8 mouse cellular contexts compared by ENCODE assay signal in the genomic region with DNA sequence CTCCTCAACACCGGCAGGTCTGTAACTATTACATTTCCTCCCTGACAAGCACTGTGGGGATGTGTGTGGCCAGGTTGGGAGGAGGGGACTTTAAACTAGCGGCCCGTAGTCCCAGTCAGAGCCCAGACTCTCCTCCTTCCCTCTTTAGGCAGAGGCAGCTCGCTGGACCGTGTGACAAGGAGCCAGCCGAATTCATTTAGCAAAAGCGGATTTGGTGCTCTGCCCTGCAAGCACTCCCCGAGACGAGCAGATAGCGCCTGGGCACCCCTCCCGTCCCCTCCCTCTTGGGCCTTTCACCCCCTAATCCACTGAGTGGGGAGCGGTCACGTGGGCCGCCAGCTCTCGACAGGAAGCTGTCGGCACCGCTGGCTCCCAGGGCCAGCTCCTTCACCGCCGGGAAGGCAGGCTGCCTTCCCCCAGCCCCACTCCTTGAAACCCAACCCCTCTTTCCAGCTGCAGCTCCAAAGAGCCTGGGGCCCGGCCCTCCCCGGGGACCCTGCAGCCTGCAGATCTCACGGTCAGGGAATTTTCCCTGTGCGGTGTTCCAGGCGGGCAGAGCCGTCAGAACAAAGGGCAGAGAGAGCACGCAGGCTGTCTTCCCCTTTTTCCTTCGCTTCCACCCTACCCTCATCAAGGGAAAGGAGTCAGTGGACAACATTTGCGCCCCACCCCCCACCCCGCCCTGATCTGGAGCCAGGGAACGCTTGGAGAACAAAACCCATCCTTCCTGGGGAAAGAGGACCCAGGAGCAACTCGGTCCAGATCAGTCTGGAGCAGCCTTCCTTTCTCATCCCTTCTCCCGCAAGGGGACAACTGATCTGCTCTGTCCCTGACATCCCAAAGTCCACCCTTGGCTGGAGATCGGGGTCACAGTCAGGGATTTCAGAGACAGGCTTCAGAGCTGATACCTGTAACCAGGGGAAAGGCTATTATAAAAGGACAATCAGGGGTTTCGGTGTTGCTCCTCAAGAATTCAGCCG.
A peak's percentile ranks its signal among the peaks of the same experiment; 100 is the strongest.
DNase-seq lines count a peak whose midpoint lies in the region; ATAC-seq and TF ChIP-seq lines count a peak whose summit lies in the region.

No protein-coding gene starts in this region.

- intact Hi-C loops in heart, postnatal 10 days (cut with DNase I) = no loop called here

- TF ChIP-seq CTCF in lung, adult 2 months (IDR thresholded peaks at IDR 0.05; ENCODE audit: insufficient read depth, low read length) = no peak

- H3K27ac ChIP-seq in ES-E14 (ENCODE audit: insufficient read depth, low read depth, low read length, poor library complexity, severe bottlenecking) = no peak overlapping the region
- H3K27ac ChIP-seq in forebrain, embryonic 14.5 days (ENCODE audit: low read depth, low read length) = peak overlapping the region; percentile 67
- peak overlapping the region; percentile 73 for H3K27ac ChIP-seq in neural tube, embryonic 14.5 days (ENCODE audit: low read depth, low read length)

- peak overlapping the region; percentile 76 for H3K4me2 ChIP-seq in forebrain, embryonic 14.5 days (ENCODE audit: low read length)
- peak overlapping the region; percentile 66 for H3K4me2 ChIP-seq in neural tube, embryonic 14.5 days (ENCODE audit: low read depth, low read length)

- 4% methylated on average over 35 of the region's 35 CpGs for WGBS in forebrain, embryonic 14.5 days
- 7% methylated on average over 35 of the region's 35 CpGs for WGBS in lung, adult 2 months
- 3% methylated on average over 35 of the region's 35 CpGs for WGBS in neural tube, embryonic 14.5 days

- peak; percentile 19; the same call in 1 of the 2 replicates for TF ChIP-seq POLR2A in lung, adult 2 months (IDR thresholded peaks at IDR 0.05; ENCODE audit: borderline replicate concordance, extremely low read depth, low read depth, low read length)

- H3K9ac ChIP-seq in ES-E14 (ENCODE audit: insufficient read depth, low read depth, low read length, poor library complexity, severe bottlenecking) = peak overlapping the region; percentile 9
- H3K9ac ChIP-seq in forebrain, embryonic 14.5 days (ENCODE audit: low read length) = peak overlapping the region; percentile 78
- peak overlapping the region; percentile 74 for H3K9ac ChIP-seq in neural tube, embryonic 14.5 days (replicated peaks; ENCODE audit: low read depth, low read length)

- no peaks in the 10 kb centered on the region for H3K36me3 ChIP-seq in ES-E14 (ENCODE audit: control insufficient read depth, insufficient read depth, low read length, poor library complexity, severe bottlenecking)
- H3K36me3 ChIP-seq in forebrain, embryonic 14.5 days (ENCODE audit: control insufficient read depth, insufficient read depth, low read length) = no peaks in the 10 kb centered on the region
- no peaks in the 10 kb centered on the region for H3K36me3 ChIP-seq in neural tube, embryonic 14.5 days (ENCODE audit: control insufficient read depth, insufficient read depth, low read length)

- peak; percentile 91 for ATAC-seq in forebrain, embryonic 14.5 days
- peak; percentile 81 for ATAC-seq in neural tube, embryonic 14.5 days (ENCODE audit: low read depth)

- H3K4me3 ChIP-seq in ES-E14 (ENCODE audit: insufficient read depth in 1 of 2, low read depth in 1 of 2, low read length in 2 of 2, poor library complexity in 1 of 2, severe bottlenecking in 1 of 2) = peak overlapping the region; percentile 52 to 53
- H3K4me3 ChIP-seq in forebrain, embryonic 14.5 days (ENCODE audit: low read depth, low read length) = peak overlapping the region; percentile 36
- peak overlapping the region; percentile 48 for H3K4me3 ChIP-seq in lung, adult 2 months (replicated peaks; ENCODE audit: extremely low read depth, low read depth, low read length)
- peak overlapping the region; percentile 32 for H3K4me3 ChIP-seq in neural tube, embryonic 14.5 days (ENCODE audit: low read depth, low read length)

- peaks cover 1 to 5% of the 10 kb centered on the region in 2 experiments; a peak in 1 of 4 replicates for H3K4me1 ChIP-seq in ES-E14 (ENCODE audit: control insufficient read depth in 2 of 2, insufficient read depth in 2 of 2, low read length in 2 of 2, poor library complexity in 1 of 2)
- peaks cover 8% of the 10 kb centered on the region; the same call in 1 of the 2 replicates for H3K4me1 ChIP-seq in forebrain, embryonic 14.5 days (ENCODE audit: control insufficient read depth, insufficient read depth, low read length)
- peaks cover 4% of the 10 kb centered on the region; the same call in 1 of the 2 replicates for H3K4me1 ChIP-seq in lung, adult 2 months (ENCODE audit: control insufficient read depth, insufficient read depth, low read length)
- peaks cover 8% of the 10 kb centered on the region for H3K4me1 ChIP-seq in neural tube, embryonic 14.5 days (ENCODE audit: control insufficient read depth, insufficient read depth, low read length)

- in situ Hi-C loops in ES-E14 (cut with MboI; ENCODE audit: low sequenced_read_pairs in 2 of 2, unreplicated experiment in 2 of 2) = no loop called here

- H3K9me3 ChIP-seq in ES-E14 (ENCODE audit: control insufficient read depth, insufficient read depth, low read depth, low read length) = no peaks in the 10 kb centered on the region
- no peaks in the 10 kb centered on the region for H3K9me3 ChIP-seq in forebrain, embryonic 14.5 days (replicated peaks; ENCODE audit: control insufficient read depth, low read length)
- H3K9me3 ChIP-seq in neural tube, embryonic 14.5 days (ENCODE audit: control insufficient read depth, low read length) = no peaks in the 10 kb centered on the region

- DNase-seq in ES-E14 (ENCODE audit: low read depth, low spot score) = no peak
- DNase-seq in cerebellum, adult 11-12 months = peak; percentile 41
- DNase-seq in forebrain, embryonic 14.5 days (ENCODE audit: low spot score) = peak; percentile 80
- peak; percentile 82 for DNase-seq in heart, postnatal 10 days
- peak; percentile 35 to 74 for DNase-seq in kidney, postnatal 36 days
- DNase-seq in lung, adult 2 months = peak; percentile 67
- peak; percentile 34 for DNase-seq in testis, postnatal 14 days (ENCODE audit: low spot score)

- H3K27me3 ChIP-seq in forebrain, embryonic 14.5 days (replicated peaks; ENCODE audit: control insufficient read depth, insufficient read depth, low read length) = no peaks in the 10 kb centered on the region
- no peaks in the 10 kb centered on the region for H3K27me3 ChIP-seq in neural tube, embryonic 14.5 days (ENCODE audit: control insufficient read depth, insufficient read depth, low read length)

TF ChIP-seq in ES-E14, 5 proteins besides CTCF, POLR2A, EP300 and RAD21:
- TF ChIP-seq MAFK (IDR thresholded peaks at IDR 0.05; ENCODE audit: insufficient read depth, low read depth, low read length) (no peak), ZC3H11A (IDR thresholded peaks at IDR 0.05; ENCODE audit: borderline replicate concordance, low read depth, low read length) (no peak), CHD2 (IDR thresholded peaks at IDR 0.05; ENCODE audit: low read depth, low read length) (no peak), HCFC1 (IDR thresholded peaks at IDR 0.05; ENCODE audit: borderline replicate concordance, insufficient read depth, low read length) (no peak), ZNF384 (IDR thresholded peaks at IDR 0.05; ENCODE audit: low read depth, low read length) (no peak)

Comparison
In these comparisons a context has a peak if more than half of its experiments do, and no peak if none do; other contexts are left out.
1. H3K9ac ChIP-seq: peak in every context shown above with its lines; median percentile 78 in forebrain, embryonic 14.5 days; 74 in neural tube, embryonic 14.5 days; 9 in ES-E14.